Mouse (Mus musculus) midbrain, embryonic 15.5 days (tissue): ENCODE measurements around the gene Zfr. TPM values are rescaled to one million over a fixed set of nuclear protein-coding genes. Genes with fewer than 3 reads are reported as not detected.
"Not testable (repeated sequence)": the region's sequence is repeated elsewhere in the genome, so short reads cannot be mapped to it uniquely, and the experiment has no call there.

ENCODE experiments used
- ATAC-seq: fragments of 200-750 bp; cut with Nextera tagmentation; replicated peaks from 2 replicates; pipeline ENCODE4 v1.8.0; 2017; ENCODE audit warnings: moderate TSS enrichment
- H3K27ac ChIP-seq: fragments of 300-500 bp; sonication (generic); 2 replicates; pipeline ENCODE4 v1.5.1; 2015; ENCODE audit warnings: mild to moderate bottlenecking, inconsistent platforms
- H3K27me3 ChIP-seq: fragments of 300-500 bp; sonication (generic); replicated peaks from 2 replicates; pipeline ENCODE4 v1.6.1; 2015; ENCODE audit warnings: inconsistent platforms
- H3K36me3 ChIP-seq: fragments of 300-500 bp; sonication (generic); replicated peaks from 2 replicates; pipeline ENCODE4 v1.6.1; 2015; ENCODE audit warnings: inconsistent platforms
- H3K4me1 ChIP-seq: fragments of 300-500 bp; sonication (generic); 2 replicates; pipeline ENCODE4 v1.6.1; 2015; ENCODE audit warnings: inconsistent platforms
- H3K4me2 ChIP-seq: fragments of 300-500 bp; sonication (generic); 2 replicates; pipeline ENCODE4 v1.6.1; 2015; ENCODE audit warnings: inconsistent platforms, mild to moderate bottlenecking, moderate library complexity
- H3K4me3 ChIP-seq: fragments of 300-500 bp; sonication (generic); 2 replicates; pipeline ENCODE4 v1.5.1; 2015; ENCODE audit warnings: mild to moderate bottlenecking, inconsistent platforms
- H3K9ac ChIP-seq: fragments of 300-500 bp; sonication (generic); 2 replicates; pipeline ENCODE4 v1.6.1; 2015; ENCODE audit warnings: mild to moderate bottlenecking, inconsistent platforms
- H3K9me3 ChIP-seq: fragments of 300-500 bp; sonication (generic); 2 replicates; pipeline ENCODE4 v1.6.1; 2016; ENCODE audit warnings: inconsistent platforms
- WGBS: fragments of 180-500 bp; shearing (Covaris S2); methylation state at CpG from one replicate; pipeline ENCODE4 v1.1.7; 2015; ENCODE audit warnings: mixed read lengths; 5-methylcytosine and 5-hydroxymethylcytosine counted together
- polyA plus RNA-seq: library from polyadenylated mRNA; unstranded; fragments of >200 nt; fragmentation: Nextera tagmentation; extraction: Ambion mirVana; gene quantifications from 2 replicates; pipeline ENCODE4 v1.2.1, GENCODE M21; 2015

Zfr gene
- polyA plus RNA-seq, 1 experiment from 2014 or later, result 180 TPM

- H3K9ac ChIP-seq, result no peak overlapping the region
- no peak overlapping the region for H3K4me3 ChIP-seq
- H3K4me1 ChIP-seq, result peaks cover 7% of the 10 kb centered on the region; the same call in 1 of the 2 replicates
- H3K27ac ChIP-seq, result no peak overlapping the region
- H3K4me2 ChIP-seq, result no peak overlapping the region
- H3K27me3 ChIP-seq, result no peaks in the 10 kb centered on the region
- WGBS, result 78% methylated on average over 14 of the region's 14 CpGs
- H3K36me3 ChIP-seq, result no peaks in the 10 kb centered on the region
- ATAC-seq, result no peak
- no peaks in the 10 kb centered on the region for H3K9me3 ChIP-seq
These were observed 97.1 kb downstream of the Zfr start for GRCm38 (mm10) chr15:12214531-12215414.

- Histone ChIP-seq H3K4me3 (no peak overlapping the region), H3K27ac (no peak overlapping the region), H3K4me1 (peaks cover 7% of the 10 kb centered on the region; the same call in 1 of the 2 replicates), H3K27me3 (no peaks in the 10 kb centered on the region), H3K36me3 (no peaks in the 10 kb centered on the region), H3K9ac (no peak overlapping the region), H3K4me2 (no peak overlapping the region), H3K9me3 (no peaks in the 10 kb centered on the region)
- 91% methylated on average over 5 of the region's 5 CpGs for WGBS
- no peak for ATAC-seq
These were observed 97.7 kb downstream of the Zfr start for GRCm38 (mm10) chr15:12215415-12215718.

- Histone ChIP-seq H3K27ac (no peak overlapping the region), H3K27me3 (no peaks in the 10 kb centered on the region), H3K4me3 (no peak overlapping the region), H3K4me1 (peaks cover 9% of the 10 kb centered on the region; the same call in 1 of the 2 replicates), H3K9ac (no peak overlapping the region), H3K4me2 (no peak overlapping the region), H3K36me3 (no peaks in the 10 kb centered on the region), H3K9me3 (no peaks in the 10 kb centered on the region)
- no peak for ATAC-seq
- 97% methylated on average over 8 of the region's 8 CpGs for WGBS
These were observed 98.5 kb downstream of the Zfr start for GRCm38 (mm10) chr15:12216119-12216518.

GRCm38 (mm10) chr15:12216798-12217197 is 99.2 kb downstream of the Zfr start:
- H3K4me3 ChIP-seq, result no peak overlapping the region
- WGBS, result 74% methylated on average over 13 of the region's 13 CpGs
- no peaks in the 10 kb centered on the region for H3K27me3 ChIP-seq
- H3K36me3 ChIP-seq, result no peaks in the 10 kb centered on the region
- no peak for ATAC-seq
- no peak overlapping the region for H3K4me2 ChIP-seq
- no peaks in the 10 kb centered on the region for H3K9me3 ChIP-seq
- H3K9ac ChIP-seq, result no peak overlapping the region
- H3K4me1 ChIP-seq, result peaks cover 10% of the 10 kb centered on the region
- no peak overlapping the region for H3K27ac ChIP-seq

- WGBS, result 92% methylated on average over 3 of the region's 3 CpGs
- not testable (repeated sequence) for H3K27me3 ChIP-seq, H3K9ac ChIP-seq, H3K36me3 ChIP-seq, H3K4me2 ChIP-seq, H3K9me3 ChIP-seq, ATAC-seq, H3K27ac ChIP-seq, H3K4me3 ChIP-seq
- peaks cover 15% of the 10 kb centered on the region for H3K4me1 ChIP-seq
These were observed 99.7 kb downstream of the Zfr start for GRCm38 (mm10) chr15:12217332-12217731.

GRCm38 (mm10) chr15:12217849-12218248 is 100.2 kb downstream of the Zfr start:
- Histone ChIP-seq H3K4me2 (no peak overlapping the region), H3K9ac (no peak overlapping the region), H3K4me3 (no peak overlapping the region), H3K27ac (no peak overlapping the region), H3K9me3 (no peaks in the 10 kb centered on the region), H3K36me3 (no peaks in the 10 kb centered on the region), H3K4me1 (peaks cover 21% of the 10 kb centered on the region), H3K27me3 (no peaks in the 10 kb centered on the region)
- no peak for ATAC-seq
- 44% methylated on average over 5 of the region's 5 CpGs for WGBS

- no peak overlapping the region for H3K9ac ChIP-seq
- no peak for ATAC-seq
- no peaks in the 10 kb centered on the region for H3K9me3 ChIP-seq
- no peaks in the 10 kb centered on the region for H3K27me3 ChIP-seq
- H3K4me1 ChIP-seq, result peaks cover 27% of the 10 kb centered on the region
- H3K4me3 ChIP-seq, result no peak overlapping the region
- H3K4me2 ChIP-seq, result no peak overlapping the region
- no peaks in the 10 kb centered on the region for H3K36me3 ChIP-seq
- no peak overlapping the region for H3K27ac ChIP-seq
- 95% methylated on average over 11 of the region's 11 CpGs for WGBS
These were observed 101.2 kb downstream of the Zfr start for GRCm38 (mm10) chr15:12218583-12219382.

GRCm38 (mm10) chr15:12221131-12221530 is 103.5 kb downstream of the Zfr start:
- Histone ChIP-seq H3K27ac (no peak overlapping the region), H3K4me2 (no peak overlapping the region), H3K27me3 (no peaks in the 10 kb centered on the region), H3K9me3 (no peaks in the 10 kb centered on the region), H3K36me3 (no peaks in the 10 kb centered on the region), H3K4me1 (peaks cover 27% of the 10 kb centered on the region), H3K4me3 (no peak overlapping the region), H3K9ac (no peak overlapping the region)
- ATAC-seq, result no peak
- 88% methylated on average over 13 of the region's 13 CpGs for WGBS

GRCm38 (mm10) chr15:12222564-12223302 is 105.1 kb downstream of the Zfr start:
- peak; percentile 54; the same call in 1 of the 2 replicates for ATAC-seq
- no peaks in the 10 kb centered on the region for H3K36me3 ChIP-seq
- no peak overlapping the region for H3K4me2 ChIP-seq
- no peaks in the 10 kb centered on the region for H3K9me3 ChIP-seq
- H3K4me3 ChIP-seq, result no peak overlapping the region
- no peak overlapping the region for H3K9ac ChIP-seq
- WGBS, result 11% methylated on average over 8 of the region's 8 CpGs
- H3K27me3 ChIP-seq, result no peaks in the 10 kb centered on the region
- H3K4me1 ChIP-seq, result peaks cover 25% of the 10 kb centered on the region
- H3K27ac ChIP-seq, result no peak overlapping the region

- Histone ChIP-seq H3K9ac (no peak overlapping the region), H3K4me1 (peaks cover 28% of the 10 kb centered on the region), H3K4me2 (no peak overlapping the region), H3K9me3 (no peaks in the 10 kb centered on the region), H3K4me3 (no peak overlapping the region), H3K36me3 (no peaks in the 10 kb centered on the region), H3K27ac (no peak overlapping the region), H3K27me3 (no peaks in the 10 kb centered on the region)
- ATAC-seq, result no peak
- WGBS, result 66% methylated on average over 6 of the region's 6 CpGs
These were observed 105.8 kb downstream of the Zfr start for GRCm38 (mm10) chr15:12223393-12223792.

GRCm38 (mm10) chr15:12224239-12224638 is 106.6 kb downstream of the Zfr start:
- peaks cover 28% of the 10 kb centered on the region for H3K4me1 ChIP-seq
- no peaks in the 10 kb centered on the region for H3K27me3 ChIP-seq
- no peak overlapping the region for H3K4me3 ChIP-seq
- WGBS, result 98% methylated on average over 2 of the region's 2 CpGs
- H3K27ac ChIP-seq, result no peak overlapping the region
- H3K36me3 ChIP-seq, result no peaks in the 10 kb centered on the region
- no peak for ATAC-seq
- H3K9ac ChIP-seq, result no peak overlapping the region
- H3K9me3 ChIP-seq, result no peaks in the 10 kb centered on the region
- H3K4me2 ChIP-seq, result no peak overlapping the region

- ATAC-seq, result no peak
- no peak overlapping the region for H3K9ac ChIP-seq
- H3K27me3 ChIP-seq, result no peaks in the 10 kb centered on the region
- H3K4me2 ChIP-seq, result no peak overlapping the region
- no peaks in the 10 kb centered on the region for H3K9me3 ChIP-seq
- no peaks in the 10 kb centered on the region for H3K36me3 ChIP-seq
- H3K4me1 ChIP-seq, result peaks cover 31% of the 10 kb centered on the region
- 75% methylated on average over 4 of the region's 4 CpGs for WGBS
- H3K4me3 ChIP-seq, result no peak overlapping the region
- H3K27ac ChIP-seq, result no peak overlapping the region
These were observed 107.4 kb downstream of the Zfr start for GRCm38 (mm10) chr15:12225062-12225461.
